Mouse (Mus musculus): ENCODE results near the gene Dtnb. TPM values are rescaled to one million over a fixed set of nuclear protein-coding genes. Genes with fewer than 3 reads are reported as not detected.

Dtnb gene
- polyA plus RNA-seq, 1 experiment from 2014 or later: 36.3 TPM

DNA sequence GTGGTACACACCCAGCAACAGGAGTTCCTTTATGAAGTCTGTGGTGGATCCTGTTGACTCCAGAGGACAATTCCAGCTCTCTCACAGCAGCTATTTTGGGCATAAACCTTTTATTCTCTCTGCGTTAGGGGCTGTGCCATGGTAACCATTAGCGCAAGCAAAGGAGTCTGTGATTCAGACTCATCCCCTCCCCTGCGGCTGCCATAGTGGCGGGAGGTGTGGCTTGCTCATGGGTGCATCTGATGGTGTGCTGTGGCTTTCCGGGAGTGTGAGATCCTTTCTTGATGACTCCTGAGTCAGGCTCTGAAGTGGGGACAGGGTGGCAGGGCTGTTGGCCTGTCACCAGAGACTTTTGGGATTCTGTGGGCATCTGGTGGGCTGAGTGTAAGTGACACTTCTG, 251.2 kb downstream of the Dtnb start:
- Histone ChIP-seq H3K36me3 (ENCODE audit: insufficient read depth, low read length) (no peaks in the 10 kb centered on the region), H3K9ac (ENCODE audit: low read depth, low read length) (no peak overlapping the region), H3K4me3 (replicated peaks; ENCODE audit: low read depth, low read length) (no peak overlapping the region), H3K27me3 (ENCODE audit: insufficient read depth, low read length) (no peaks in the 10 kb centered on the region), H3K27ac (no peak overlapping the region), H3K4me2 (ENCODE audit: low read length) (no peak overlapping the region), H3K9me3 (replicated peaks; ENCODE audit: low read length) (no peaks in the 10 kb centered on the region), H3K4me1 (replicated peaks; ENCODE audit: insufficient read depth, low read length) (peaks cover 34% of the 10 kb centered on the region; the same call in 1 of the 2 replicates)
- ATAC-seq (replicated peaks; ENCODE audit: low FRiP score, low read depth): no peak
- no peak for TF ChIP-seq CTCF (IDR thresholded peaks at IDR 0.05; ENCODE audit: low read depth)
- DNase-seq (ENCODE audit: low spot score): no peak
- WGBS: 71% methylated on average over 5 of the region's 5 CpGs

DNA sequence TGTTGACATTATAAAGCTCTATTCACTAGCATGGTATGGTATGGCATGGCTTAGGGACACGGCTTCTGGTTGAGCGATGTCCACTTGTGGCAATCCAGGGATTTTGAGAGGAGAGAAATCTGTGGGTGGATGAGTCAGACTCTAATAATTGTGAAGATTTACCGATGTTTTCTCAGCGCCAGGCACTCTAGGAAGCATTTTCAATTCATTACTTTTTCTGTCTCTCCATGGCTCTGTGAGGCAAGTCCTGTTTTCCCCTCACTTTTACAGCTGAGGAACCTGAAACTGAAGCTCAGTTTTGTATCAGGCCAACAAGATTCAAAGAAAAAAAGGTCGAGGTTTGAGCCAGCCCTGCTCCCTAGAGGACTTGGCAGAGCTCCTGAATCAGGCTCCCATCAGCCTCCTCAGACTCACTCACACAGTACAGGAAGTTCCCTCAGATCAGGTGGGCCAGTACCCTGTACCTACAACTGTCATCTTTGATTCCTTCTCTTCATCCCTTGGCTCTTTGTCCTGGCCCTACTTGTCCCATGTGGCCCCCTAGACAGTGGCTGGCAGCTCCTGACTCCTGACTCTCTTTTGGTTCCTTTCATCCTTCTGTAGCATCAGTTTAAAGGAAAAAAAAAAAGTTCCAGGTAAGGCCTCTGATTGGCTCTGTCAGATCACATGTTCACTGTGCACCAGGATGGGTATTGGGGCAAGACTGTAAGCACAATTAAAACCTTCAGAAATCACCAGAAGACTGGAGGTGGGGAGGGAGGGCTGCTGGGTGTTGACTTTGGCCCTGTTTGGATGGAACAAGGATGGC, 252.9 kb downstream of the Dtnb start:
- Histone ChIP-seq H3K27me3 (ENCODE audit: insufficient read depth, low read length) (no peaks in the 10 kb centered on the region), H3K4me1 (replicated peaks; ENCODE audit: insufficient read depth, low read length) (peaks cover 28% of the 10 kb centered on the region; the same call in 1 of the 2 replicates), H3K27ac (no peak overlapping the region), H3K36me3 (ENCODE audit: insufficient read depth, low read length) (no peaks in the 10 kb centered on the region), H3K4me2 (ENCODE audit: low read length) (no peak overlapping the region), H3K9me3 (replicated peaks; ENCODE audit: low read length) (no peaks in the 10 kb centered on the region), H3K4me3 (replicated peaks; ENCODE audit: low read depth, low read length) (no peak overlapping the region), H3K9ac (ENCODE audit: low read depth, low read length) (no peak overlapping the region; the same call in 1 of the 2 replicates)
- no peak for TF ChIP-seq CTCF (IDR thresholded peaks at IDR 0.05; ENCODE audit: low read depth)
- DNase-seq (ENCODE audit: low spot score) (no peak), ATAC-seq (replicated peaks; ENCODE audit: low FRiP score, low read depth) (0 out of 2 replicates have a peak, but pooled peaks have one; percentile 18)
- WGBS: 62% methylated on average over 5 of the region's 5 CpGs

DNA sequence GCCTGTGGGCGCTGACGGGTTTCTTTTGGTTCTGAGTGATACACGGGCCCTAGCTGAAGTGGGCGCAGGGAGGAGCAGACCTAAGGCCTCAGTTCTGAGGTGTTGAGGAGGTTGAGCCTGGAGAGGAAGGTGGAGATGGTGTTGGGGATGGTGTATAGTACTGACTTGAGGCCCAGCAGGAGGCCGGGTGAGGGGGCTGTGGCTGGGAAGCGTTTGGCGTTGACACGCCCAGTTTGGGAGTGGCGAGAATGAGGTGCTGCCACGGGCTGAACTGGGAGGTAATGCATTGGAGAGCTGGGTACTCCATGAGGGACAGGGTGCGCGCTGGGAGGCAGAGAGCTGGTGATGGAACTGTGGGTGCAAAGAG, 253.5 kb downstream of the Dtnb start:
- Histone ChIP-seq H3K36me3 (ENCODE audit: insufficient read depth, low read length) (no peaks in the 10 kb centered on the region), H3K4me1 (replicated peaks; ENCODE audit: insufficient read depth, low read length) (peaks cover 22% of the 10 kb centered on the region; the same call in 1 of the 2 replicates), H3K4me2 (ENCODE audit: low read length) (no peak overlapping the region), H3K9me3 (replicated peaks; ENCODE audit: low read length) (no peaks in the 10 kb centered on the region), H3K27ac (no peak overlapping the region), H3K9ac (ENCODE audit: low read depth, low read length) (no peak overlapping the region; the same call in 1 of the 2 replicates), H3K4me3 (replicated peaks; ENCODE audit: low read depth, low read length) (no peak overlapping the region), H3K27me3 (ENCODE audit: insufficient read depth, low read length) (no peaks in the 10 kb centered on the region)
- WGBS: 55% methylated on average over 12 of the region's 12 CpGs
- ATAC-seq (replicated peaks; ENCODE audit: low FRiP score, low read depth): 0 out of 2 replicates have a peak, but pooled peaks have one; percentile 16
- no peak for TF ChIP-seq CTCF (IDR thresholded peaks at IDR 0.05; ENCODE audit: low read depth)
- DNase-seq (ENCODE audit: low spot score): no peak

DNA sequence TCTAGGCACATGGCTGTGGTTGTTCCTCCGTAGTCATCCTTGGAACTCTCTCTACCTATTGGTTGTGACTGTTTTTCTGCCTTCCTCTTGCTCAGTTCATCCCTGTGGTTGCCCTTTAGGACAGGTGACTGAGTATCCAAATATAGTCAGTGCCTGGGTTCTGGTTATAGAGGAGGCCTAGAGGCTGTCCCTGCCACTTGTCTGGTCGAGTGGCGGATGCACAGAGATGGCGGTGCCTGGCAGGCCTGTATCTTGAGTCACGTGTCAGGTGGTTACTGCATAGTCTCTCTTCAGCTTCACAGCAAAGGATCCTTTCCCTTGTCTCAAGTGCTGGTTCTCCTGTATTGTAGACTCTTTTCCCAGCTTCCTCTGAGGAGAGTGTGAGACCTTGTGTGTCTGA, 255.6 kb downstream of the Dtnb start:
- ATAC-seq (replicated peaks; ENCODE audit: low FRiP score, low read depth): no peak
- no peaks in the 10 kb centered on the region for H3K36me3 ChIP-seq (ENCODE audit: insufficient read depth, low read length)
- no peak overlapping the region for H3K27ac ChIP-seq
- no peaks in the 10 kb centered on the region for H3K9me3 ChIP-seq (replicated peaks; ENCODE audit: low read length)
- no peak for DNase-seq (ENCODE audit: low spot score)
- H3K4me2 ChIP-seq (ENCODE audit: low read length): no peak overlapping the region
- peaks cover 27% of the 10 kb centered on the region for H3K4me1 ChIP-seq (replicated peaks; ENCODE audit: insufficient read depth, low read length)
- TF ChIP-seq CTCF (IDR thresholded peaks at IDR 0.05; ENCODE audit: low read depth): no peak
- H3K9ac ChIP-seq (ENCODE audit: low read depth, low read length): no peak overlapping the region
- WGBS: 94% methylated on average over 5 of the region's 5 CpGs
- H3K27me3 ChIP-seq (ENCODE audit: insufficient read depth, low read length): no peaks in the 10 kb centered on the region
- H3K4me3 ChIP-seq (replicated peaks; ENCODE audit: low read depth, low read length): no peak overlapping the region

Small RNA genes lying within 50 kb of the gene (microRNA-seq; reads per million reads assigned to microRNA genes)
- not detected for gene Gm26050

Other genes with a start within 250 kb of the Dtnb start
- 6.2 and 6.4 TPM in 2 replicates for gene Kif3c, start 207.2 kb upstream of the Dtnb start, polyA plus RNA-seq (2015; fragmentation: Nextera tagmentation; extraction: Ambion mirVana)
- gene Asxl2, start 145.5 kb upstream of the Dtnb start, polyA plus RNA-seq (2015; fragmentation: Nextera tagmentation; extraction: Ambion mirVana): 9.6 and 10.5 TPM in 2 replicates
- 96.5 and 112 TPM in 2 replicates for gene Dnmt3a, start 233.6 kb downstream of the Dtnb start, polyA plus RNA-seq (2015; fragmentation: Nextera tagmentation; extraction: Ambion mirVana)

Data from kidney, postnatal 0 days (tissue).